Mouse (Mus musculus): Measurements from ENCODE around the gene Mical2. TPM values are rescaled to one million over a fixed set of nuclear protein-coding genes. Genes with fewer than 3 reads are reported as not detected.

The Mical2 gene
- total and polyA plus RNA-seq, 3 experiments = not detected

- DNase-seq (ENCODE audit: extremely low read depth) = no peak
- Histone ChIP-seq H3K79me2 (replicated peaks; ENCODE audit: control insufficient read depth, extremely low read depth, insufficient read depth, poor library complexity, severe bottlenecking) (no peaks in the 10 kb centered on the region), H3K36me3 (replicated peaks in 1 of 2; ENCODE audit: control insufficient read depth in 1 of 2, insufficient read depth in 1 of 2, low read length in 1 of 2) (no peaks in the 10 kb centered on the region), H3K9me3 (replicated peaks; ENCODE audit: low read length) (peaks cover 10% of the 10 kb centered on the region), H3K4me1 (ENCODE audit: control insufficient read depth in 1 of 2, insufficient read depth in 2 of 2) (peaks cover 0 to 11% of the 10 kb centered on the region in 2 experiments; a peak in 2 of 4 replicates), H3K4me2 (ENCODE audit: insufficient read depth, low read depth, poor library complexity, severe bottlenecking) (peak overlapping the region; percentile 62), H3K27ac (ENCODE audit: insufficient read depth, low read depth) (no peak overlapping the region), H3K9ac (ENCODE audit: insufficient read depth, low read depth) (no peak overlapping the region), H3K27me3 (replicated peaks) (peaks cover 29% of the 10 kb centered on the region), H3K4me3 (replicated peaks in 1 of 3; ENCODE audit: low read depth in 2 of 3, low read length in 2 of 3, poor library complexity in 1 of 3) (no peak overlapping the region)
- TF ChIP-seq PAX5 (IDR thresholded peaks at IDR 0.05; ENCODE audit: low read length) (no peak), ZKSCAN1 (IDR thresholded peaks at IDR 0.05; ENCODE audit: borderline replicate concordance, low read depth, low read length) (no peak), NELFE (IDR thresholded peaks at IDR 0.05; ENCODE audit: low read depth, low read length) (no peak), JUND (conservative IDR thresholded peaks at IDR 0.05; ENCODE audit: low read depth, low read length) (no peak), CTCF (conservative IDR thresholded peaks at IDR 0.05 in 1 of 2, IDR thresholded peaks at IDR 0.05 in 1 of 2; ENCODE audit: low read depth in 2 of 2, low read length in 2 of 2) (no peak), GABPA (IDR thresholded peaks at IDR 0.05; ENCODE audit: insufficient replicate concordance, low read depth, low read length) (no peak), EP300 (IDR thresholded peaks at IDR 0.05; ENCODE audit: low read length) (no peak), POLR2A (IDR thresholded peaks at IDR 0.05; ENCODE audit: low read depth, low read length) (no peak), BHLHE40 (IDR thresholded peaks at IDR 0.05; ENCODE audit: low read depth, low read length) (no peak), ZNF384 (IDR thresholded peaks at IDR 0.05; ENCODE audit: low read depth, low read length) (no peak; the same call in 1 of the 2 replicates), TCF12 (IDR thresholded peaks at IDR 0.05; ENCODE audit: low read depth, low read length) (no peak), TBP (conservative IDR thresholded peaks at IDR 0.05; ENCODE audit: low read depth, low read length) (no peak), MXI1 (IDR thresholded peaks at IDR 0.05; ENCODE audit: low read depth, low read length) (no peak), USF1 (IDR thresholded peaks at IDR 0.05; ENCODE audit: low read depth, low read length) (no peak), MAZ (IDR thresholded peaks at IDR 0.05; ENCODE audit: low read depth, low read length) (no peak)
- dilution Hi-C loops (cut with MboI; ENCODE audit: extremely low pct_ligation_motif_present, extremely low pct_unique_long_range_greater_than_20kb, low sequenced_read_pairs) = no loop called here
- in situ Hi-C loops (cut with MboI; ENCODE audit: low pct_ligation_motif_present, low pct_unique_long_range_greater_than_20kb, low sequenced_read_pairs) = no loop called here
Measured at GRCm38 (mm10) chr7:112216720-112217119, 8.9 kb upstream of the Mical2 start.

- peaks cover 10% of the 10 kb centered on the region for H3K9me3 ChIP-seq (replicated peaks; ENCODE audit: low read length)
- H3K79me2 ChIP-seq (replicated peaks; ENCODE audit: control insufficient read depth, extremely low read depth, insufficient read depth, poor library complexity, severe bottlenecking) = no peaks in the 10 kb centered on the region
- H3K4me3 ChIP-seq (replicated peaks in 1 of 3; ENCODE audit: low read depth in 2 of 3, low read length in 2 of 3, poor library complexity in 1 of 3) = no peak overlapping the region
- in situ Hi-C loops (cut with MboI; ENCODE audit: low pct_ligation_motif_present, low pct_unique_long_range_greater_than_20kb, low sequenced_read_pairs) (no loop called here), dilution Hi-C loops (cut with MboI; ENCODE audit: extremely low pct_ligation_motif_present, extremely low pct_unique_long_range_greater_than_20kb, low sequenced_read_pairs) (no loop called here)
- peaks cover 0 to 11% of the 10 kb centered on the region in 2 experiments; a peak in 2 of 4 replicates for H3K4me1 ChIP-seq (ENCODE audit: control insufficient read depth in 1 of 2, insufficient read depth in 2 of 2)
- H3K9ac ChIP-seq (ENCODE audit: insufficient read depth, low read depth) = no peak overlapping the region
- peak; percentile 47 for DNase-seq (ENCODE audit: extremely low read depth)
- H3K4me2 ChIP-seq (ENCODE audit: insufficient read depth, low read depth, poor library complexity, severe bottlenecking) = peak overlapping the region; percentile 62
- no peak overlapping the region for H3K27ac ChIP-seq (ENCODE audit: insufficient read depth, low read depth)
- no peaks in the 10 kb centered on the region for H3K36me3 ChIP-seq (replicated peaks in 1 of 2; ENCODE audit: control insufficient read depth in 1 of 2, insufficient read depth in 1 of 2, low read length in 1 of 2)
- H3K27me3 ChIP-seq (replicated peaks) = peaks cover 34% of the 10 kb centered on the region
- TF ChIP-seq EP300 (IDR thresholded peaks at IDR 0.05; ENCODE audit: low read length) (peak; percentile 45), ETS1 (conservative IDR thresholded peaks at IDR 0.05; ENCODE audit: low read depth, low read length) (no peak), POLR2AphosphoS2 (IDR thresholded peaks at IDR 0.05; ENCODE audit: low read depth, low read length) (no peak)
Measured at GRCm38 (mm10) chr7:112217208-112217607, 8.4 kb upstream of the Mical2 start.

Data from CH12.LX (cell line).